ENCODE assay signal across 8 mouse cellular contexts in the genomic region with DNA sequence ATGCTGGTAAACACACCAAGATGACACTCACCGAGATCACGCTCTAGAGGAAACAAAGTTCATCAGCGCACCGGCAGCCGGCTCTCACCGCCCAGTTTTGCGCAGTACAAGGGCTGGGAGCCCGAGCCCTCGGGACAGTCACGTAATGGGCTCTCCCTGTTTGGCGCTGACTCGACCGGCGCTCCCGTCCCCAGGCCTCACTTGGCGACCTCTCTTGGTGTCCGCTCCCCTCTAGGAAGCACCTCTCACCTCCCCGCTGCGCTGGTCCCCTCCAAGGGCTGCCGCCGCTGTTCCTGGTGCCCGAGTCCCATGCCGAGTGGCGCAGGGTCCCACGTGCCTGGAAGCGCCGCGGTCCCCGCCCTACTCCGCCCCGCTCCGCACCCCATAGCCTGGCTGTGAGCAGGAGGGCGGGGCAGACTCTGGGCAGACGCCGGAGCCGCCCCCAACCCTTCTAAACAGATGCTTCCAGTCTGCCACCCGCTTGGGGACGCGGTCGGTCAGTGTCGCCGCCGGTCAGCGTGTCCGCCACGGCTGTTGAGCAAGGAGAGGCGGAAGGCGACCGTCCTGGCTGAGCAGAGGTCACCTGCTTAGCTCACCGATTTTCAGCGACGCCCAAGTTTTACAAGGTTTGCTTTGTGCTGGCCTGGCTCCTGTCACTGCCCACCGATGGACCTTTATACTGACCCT. TPM values are rescaled to one million over a fixed set of nuclear protein-coding genes. Genes with fewer than 3 reads are reported as not detected.
DNase-seq lines count a peak whose midpoint lies in the region; ATAC-seq and TF ChIP-seq lines count a peak whose summit lies in the region.

No protein-coding gene starts in this region.

- H3K4me2 ChIP-seq in forebrain, embryonic 16.5 days (ENCODE audit: low read length) = peak overlapping the region; percentile 86

- peak overlapping the region; percentile 44 for H3K9ac ChIP-seq in forebrain, embryonic 16.5 days (replicated peaks; ENCODE audit: low read depth, low read length)

- no peaks in the 10 kb centered on the region for H3K36me3 ChIP-seq in forebrain, embryonic 16.5 days (ENCODE audit: control insufficient read depth, insufficient read depth)
- H3K36me3 ChIP-seq in hindbrain, embryonic 10.5 days = no peaks in the 10 kb centered on the region
- no peaks in the 10 kb centered on the region for H3K36me3 ChIP-seq in megakaryocyte, embryonic 14.5 days (replicated peaks; ENCODE audit: low read length)

- intact Hi-C loops in left cerebral cortex, adult 2 months (cut with DNase I) = no loop called here

- H3K4me3 ChIP-seq in forebrain, embryonic 16.5 days (replicated peaks; ENCODE audit: low read length) = peak overlapping the region; percentile 53
- peak overlapping the region; percentile 65 for H3K4me3 ChIP-seq in hindbrain, embryonic 10.5 days
- peak overlapping the region; percentile 45 for H3K4me3 ChIP-seq in left cerebral cortex, adult 2 months
- peak overlapping the region; percentile 91 for H3K4me3 ChIP-seq in megakaryocyte, embryonic 14.5 days (replicated peaks)

- no peak overlapping the region for H3K27ac ChIP-seq in forebrain, embryonic 16.5 days (ENCODE audit: low read length)
- peak overlapping the region; percentile 62 for H3K27ac ChIP-seq in hindbrain, embryonic 10.5 days
- no peak overlapping the region for H3K27ac ChIP-seq in left cerebral cortex, adult 2 months

- peaks cover 27% of the 10 kb centered on the region for H3K27me3 ChIP-seq in forebrain, embryonic 16.5 days (replicated peaks; ENCODE audit: control insufficient read depth, insufficient read depth, low read length)
- peaks cover 81% of the 10 kb centered on the region for H3K27me3 ChIP-seq in hindbrain, embryonic 10.5 days (ENCODE audit: insufficient read depth, poor library complexity, severe bottlenecking)
- H3K27me3 ChIP-seq in megakaryocyte, embryonic 14.5 days (replicated peaks) = peaks cover 88% of the 10 kb centered on the region

- WGBS in forebrain, embryonic 16.5 days = under 1% methylated on average over 53 of the region's 53 CpGs
- under 1% methylated on average over 53 of the region's 53 CpGs for WGBS in hindbrain, embryonic 10.5 days

- peak; percentile 62 for DNase-seq in CD4-positive, CD25-positive, alpha-beta regulatory T cell, adult 2 months (ENCODE audit: low read depth, low spot score)
- DNase-seq in adrenal gland, postnatal 10 days = peak; percentile 75
- DNase-seq in hindbrain, embryonic 10.5 days (ENCODE audit: low spot score) = peak; percentile 72
- DNase-seq in left cerebral cortex, adult 2 months (ENCODE audit: extremely low spot score in 1 of 2, low spot score in 2 of 2) = peak; percentile 26 to 30
- peak; percentile 42 to 51 for DNase-seq in right cerebral cortex, postnatal 10 days (ENCODE audit: low spot score in 2 of 2)
- DNase-seq in urinary bladder, postnatal 36 days (ENCODE audit: low spot score in 2 of 2) = peak; percentile 65 to 79

- no peaks in the 10 kb centered on the region for H3K9me3 ChIP-seq in forebrain, embryonic 16.5 days (ENCODE audit: control insufficient read depth, low read length)
- no peaks in the 10 kb centered on the region for H3K9me3 ChIP-seq in hindbrain, embryonic 10.5 days
- H3K9me3 ChIP-seq in megakaryocyte, embryonic 14.5 days = no peaks in the 10 kb centered on the region

- ATAC-seq in forebrain, embryonic 16.5 days = peak; percentile 97

- peaks cover 9% of the 10 kb centered on the region for H3K4me1 ChIP-seq in forebrain, embryonic 16.5 days (replicated peaks; ENCODE audit: control insufficient read depth, insufficient read depth, low read length)
- H3K4me1 ChIP-seq in hindbrain, embryonic 10.5 days (replicated peaks) = peaks cover 39% of the 10 kb centered on the region
- peaks cover 20% of the 10 kb centered on the region for H3K4me1 ChIP-seq in megakaryocyte, embryonic 14.5 days

- TF ChIP-seq CTCF in left cerebral cortex, adult 2 months (IDR thresholded peaks at IDR 0.05) = no peak

RNA-seq across cellular contexts. Expression of a gene that starts 0.8 kb away (rescaled TPM):
- total RNA-seq in adrenal gland, postnatal 10 days (2021) = 1 to 10 TPM; 5.5 to 7.2 TPM
- polyA plus RNA-seq in forebrain, embryonic 16.5 days (2015; fragmentation: Nextera tagmentation; extraction: Ambion mirVana) = not detected in 2 replicates
- polyA plus RNA-seq in hindbrain, embryonic 10.5 days (2016; fragmentation: Nextera tagmentation; extraction: Ambion mirVana) = 0.86 and 0.89 TPM in 2 replicates
- total RNA-seq in left cerebral cortex, adult 2 months (2021) = under 1 TPM; 0.68 to 0.82 TPM
- polyA plus RNA-seq in megakaryocyte, embryonic 14.5 days (2012; ENCODE audit: insufficient read depth, low replicate concordance) = 2.4 TPM in 1 of 2 replicates, not detected in the other

RNA-seq across cellular contexts. Expression of a gene that starts 37.4 kb away (rescaled TPM):
- 1 to 10 TPM; 3.8 to 4.2 TPM for total RNA-seq in adrenal gland, postnatal 10 days (2021)
- polyA plus RNA-seq in forebrain, embryonic 16.5 days (2015; fragmentation: Nextera tagmentation; extraction: Ambion mirVana) = 2.6 and 2.9 TPM in 2 replicates
- polyA plus RNA-seq in hindbrain, embryonic 10.5 days (2016; fragmentation: Nextera tagmentation; extraction: Ambion mirVana) = 2.3 and 3.3 TPM in 2 replicates
- 1 to 10 TPM; 2.3 to 4.0 TPM for total RNA-seq in left cerebral cortex, adult 2 months (2021)
- 7.0 and 20.0 TPM in 2 replicates for polyA plus RNA-seq in megakaryocyte, embryonic 14.5 days (2012; ENCODE audit: insufficient read depth, low replicate concordance)
